Mouse (Mus musculus) heart, postnatal 25 days (tissue): ENCODE measurements around the gene Gnb1l. TPM values are rescaled to one million over a fixed set of nuclear protein-coding genes. Genes with fewer than 3 reads are reported as not detected.
"Not testable (repeated sequence)": the region's sequence is repeated elsewhere in the genome, so short reads cannot be mapped to it uniquely, and the experiment has no call there.

ENCODE experiments used
- DNase-seq: peaks from one replicate; pipeline ENCODE4 v3.0.0; 2022; ENCODE audit warnings: low spot score
- intact Hi-C: fragments of 180-260 bp; cut with DNase I; formaldehyde crosslinking; loops from one replicate; pipeline ENCODE4 v1.15.1; 2025
- total RNA-seq, 2 experiments: library from RNA; stranded (reverse); gene quantifications; 2 replicates each; pipeline ENCODE4 v1.2.3; 2021

Gene Gnb1l
- total RNA-seq, 2 experiments from 2014 or later, result 4.9 to 5.6 TPM

- DNase-seq, result no peak
Measured at GRCm38 (mm10) chr16:18480933-18481485, 17.5 kb upstream of the Gnb1l start.

GRCm38 (mm10) chr16:18482431-18482830 is 16.1 kb upstream of the Gnb1l start:
- DNase-seq, result no peak
- intact Hi-C loops, result no loop called here

More at GRCm38 (mm10) chr16:18480933-18481485, 17.5 kb upstream of the Gnb1l start:
- intact Hi-C loops, result no loop called here

DNA sequence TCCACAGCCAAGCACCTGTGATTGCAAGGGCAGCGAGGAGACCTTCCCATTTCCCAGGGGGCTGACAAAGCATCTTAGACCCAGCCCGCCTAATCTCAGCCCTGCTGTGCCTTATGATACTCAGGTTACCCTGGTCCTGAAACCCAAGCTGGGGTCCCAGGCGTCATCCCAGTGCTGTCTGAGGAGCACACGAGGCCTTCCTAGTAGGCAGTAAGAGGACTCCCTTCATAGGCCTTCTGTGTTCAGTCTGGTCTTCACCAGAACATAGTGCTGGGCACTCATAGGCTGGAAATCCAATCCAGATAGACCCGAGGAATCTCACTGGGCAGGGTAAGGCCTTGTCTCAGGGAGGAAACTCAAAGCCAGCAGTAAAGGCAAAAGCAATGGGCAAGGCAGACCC is 14.7 kb upstream of the Gnb1l start:
- no peak for DNase-seq
- intact Hi-C loops, result no loop called here

- intact Hi-C loops, result no loop called here
- no peak for DNase-seq
Measured at GRCm38 (mm10) chr16:18484386-18484785, 14.1 kb upstream of the Gnb1l start.

GRCm38 (mm10) chr16:18484794-18485435 is 13.6 kb upstream of the Gnb1l start:
- intact Hi-C loops, result no loop called here
- DNase-seq, result no peak

- DNase-seq, result no peak
- intact Hi-C loops, result no loop called here
Measured at GRCm38 (mm10) chr16:18486126-18486525, 12.4 kb upstream of the Gnb1l start.

DNA sequence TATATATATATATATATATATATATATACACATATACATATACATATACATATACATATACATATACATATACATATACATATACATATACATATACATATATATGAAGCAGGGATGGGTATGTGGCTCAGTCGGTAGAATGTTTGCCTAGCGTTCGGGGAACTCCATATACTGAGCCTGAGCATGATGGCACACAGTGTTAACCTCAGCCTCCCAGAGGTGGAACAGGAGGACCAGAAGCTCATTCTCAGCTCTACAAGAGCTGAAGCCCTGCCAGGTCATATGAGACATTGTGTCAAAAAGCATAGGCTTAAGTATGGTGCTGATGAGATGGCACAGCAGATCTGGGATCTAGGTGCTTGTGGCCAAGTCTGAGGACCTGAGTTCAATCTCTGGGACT is 8.2 kb upstream of the Gnb1l start:
- intact Hi-C loops, result no loop called here

GRCm38 (mm10) chr16:18490894-18491293 is 7.6 kb upstream of the Gnb1l start:
- DNase-seq, result no peak
- intact Hi-C loops, result no loop called here

More for the DNA sequence above, 8.2 kb upstream of the Gnb1l start:
- no peak for DNase-seq

DNA sequence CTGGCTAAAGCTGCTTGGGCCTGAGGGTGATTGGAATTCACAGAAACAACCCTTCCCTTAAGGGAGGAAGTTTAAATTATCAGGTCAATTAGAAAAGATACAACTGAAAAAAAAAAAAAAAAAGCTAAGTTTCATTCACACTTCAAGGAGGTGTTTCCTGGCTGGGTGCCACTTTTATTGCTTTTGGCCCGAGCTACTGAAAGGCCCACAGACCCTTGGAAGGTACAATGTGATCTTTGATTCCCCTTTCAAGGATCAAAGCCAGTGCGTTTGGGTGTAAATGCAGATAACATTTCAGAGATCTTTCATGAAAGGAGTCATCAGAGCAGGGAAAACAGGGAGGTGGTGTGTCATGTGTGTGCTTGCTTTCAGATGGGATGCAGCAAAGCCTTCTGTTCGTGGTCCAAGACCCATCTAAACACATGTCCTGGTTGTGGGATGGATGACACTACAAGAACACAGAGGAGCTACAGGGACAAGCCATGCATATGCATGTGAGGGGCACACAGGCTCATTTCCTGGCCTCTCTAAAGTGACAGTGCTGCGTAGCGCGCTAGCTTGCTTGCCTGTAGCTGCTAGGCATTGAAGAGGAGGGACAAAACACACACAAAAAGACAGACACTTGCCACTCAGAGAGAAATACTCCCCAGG is 523 bp upstream of the Gnb1l start:
- no peak for DNase-seq
- intact Hi-C loops, result loop anchor here (5.0 kb wide), 1 partner anchor 151 kb away; the partner anchor contains the start of genes Arvcf and Tango2

DNA sequence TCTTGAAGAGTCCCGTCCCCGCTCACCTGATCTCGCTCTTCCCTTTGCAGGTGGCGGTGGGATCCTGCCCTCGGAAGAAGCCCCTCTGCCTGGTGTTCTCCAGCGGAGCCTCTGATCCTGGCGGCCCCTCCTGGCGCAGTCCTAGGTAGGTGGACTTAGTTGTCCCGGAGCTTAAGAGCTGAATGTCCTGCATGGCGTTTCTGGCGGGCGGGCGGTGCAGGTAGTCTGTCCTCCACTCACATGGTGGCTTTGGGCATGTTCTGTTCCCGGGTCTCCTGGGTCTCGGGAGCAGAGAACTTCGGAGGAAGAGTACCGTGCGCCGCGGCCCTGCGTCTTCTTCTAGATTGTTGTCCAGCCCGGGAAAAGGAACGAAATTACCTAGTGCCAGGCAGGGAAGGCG is 483 bp downstream of the Gnb1l start:
- intact Hi-C loops, result loop anchor here (5.0 kb wide), 1 partner anchor 152 kb away; the partner anchor contains the start of genes Arvcf and Tango2
- DNase-seq, result no peak

DNA sequence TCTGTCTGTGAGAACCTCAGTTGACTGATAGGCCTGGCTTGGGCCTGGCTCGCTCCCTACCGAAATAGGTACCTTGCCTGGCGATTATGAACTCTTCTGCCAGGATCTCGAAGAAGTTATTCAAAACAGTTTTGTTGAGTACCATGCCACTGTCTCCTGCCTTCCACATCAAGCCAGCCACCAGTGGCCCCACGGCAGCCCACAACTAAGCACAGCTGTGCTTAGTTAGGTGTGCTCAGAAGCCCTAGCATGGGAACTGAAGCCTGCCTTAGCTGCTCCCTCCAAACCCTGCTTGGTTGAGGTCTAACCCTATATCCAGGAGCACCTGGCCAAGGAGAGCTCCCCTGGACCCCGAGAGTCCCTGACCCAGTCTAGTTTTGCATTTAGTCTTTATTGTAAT is 3.0 kb downstream of the Gnb1l start:
- DNase-seq, result no peak
- intact Hi-C loops, result no loop called here

DNA sequence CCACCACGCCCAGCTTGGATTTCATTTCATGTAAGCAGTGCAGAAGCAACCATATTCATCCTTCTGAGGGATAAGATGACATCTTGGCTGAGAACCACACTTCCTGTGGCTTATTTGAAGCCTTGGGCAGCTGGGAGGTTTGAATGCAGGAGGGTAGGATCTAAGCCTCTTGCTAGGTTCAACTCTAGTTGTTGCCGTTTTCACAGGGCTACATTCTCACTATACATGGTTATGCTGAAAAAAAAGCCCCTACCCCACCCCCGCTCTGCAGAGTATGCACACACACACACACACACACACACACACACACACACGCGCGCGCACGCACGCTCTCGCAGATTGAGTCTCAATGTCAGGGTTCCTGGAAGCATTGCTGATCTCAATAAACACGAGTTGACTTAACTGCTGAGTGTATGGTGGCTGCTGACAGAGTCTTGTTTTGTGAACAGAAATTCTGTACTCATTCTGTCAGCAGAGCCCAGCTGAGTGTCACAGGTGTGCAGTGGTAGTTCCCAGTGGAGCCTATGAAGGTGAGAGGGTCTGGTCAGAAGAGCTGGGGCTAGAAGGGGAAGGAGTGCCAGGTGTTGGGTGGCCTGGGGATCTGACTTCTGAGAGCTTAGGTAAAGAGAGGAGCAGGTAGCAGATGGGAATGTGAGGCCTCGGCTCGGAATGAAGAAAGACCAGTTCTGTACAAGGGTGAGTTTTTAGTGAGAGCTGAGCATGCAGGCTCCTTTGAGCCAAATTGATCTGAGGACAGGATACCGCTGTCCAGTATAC is 5.2 kb downstream of the Gnb1l start:
- intact Hi-C loops, result no loop called here
- no peak for DNase-seq

DNA sequence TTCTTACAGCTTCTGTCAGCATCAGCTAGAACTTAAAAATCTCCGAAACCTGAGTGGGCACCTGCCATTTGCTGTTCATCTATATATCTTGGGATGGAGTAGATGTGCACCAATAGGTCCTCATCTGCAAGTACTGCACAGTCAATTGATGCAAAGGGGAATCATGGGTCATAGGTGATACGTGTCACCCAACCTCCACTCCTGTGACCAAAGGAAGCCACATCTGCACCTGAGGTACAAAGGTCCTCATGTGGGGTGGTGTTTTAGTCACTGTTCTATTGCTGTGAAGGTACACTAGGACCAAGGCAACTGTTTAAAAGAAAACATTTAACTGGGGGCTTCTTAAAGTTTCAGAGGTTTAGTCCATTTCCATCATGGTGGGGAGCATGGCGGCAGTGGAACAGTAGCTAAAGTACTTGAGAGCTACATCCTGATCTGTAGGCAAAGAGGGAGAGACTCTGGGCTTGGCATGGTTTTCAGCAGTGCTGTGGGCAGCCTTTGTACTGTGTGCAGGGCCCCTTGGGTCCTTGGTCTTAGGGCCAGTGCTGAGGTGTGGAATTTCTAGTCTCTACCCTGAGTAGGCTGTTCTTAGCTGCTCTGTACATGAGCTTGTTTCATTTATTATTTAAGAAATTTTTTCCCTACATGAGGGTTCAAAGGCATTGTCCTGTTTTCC is 8.1 kb downstream of the Gnb1l start:
- intact Hi-C loops, result no loop called here
- no peak for DNase-seq

- no peak for DNase-seq
- intact Hi-C loops, result no loop called here
Measured at GRCm38 (mm10) chr16:18507200-18507549, 8.7 kb downstream of the Gnb1l start.

DNA sequence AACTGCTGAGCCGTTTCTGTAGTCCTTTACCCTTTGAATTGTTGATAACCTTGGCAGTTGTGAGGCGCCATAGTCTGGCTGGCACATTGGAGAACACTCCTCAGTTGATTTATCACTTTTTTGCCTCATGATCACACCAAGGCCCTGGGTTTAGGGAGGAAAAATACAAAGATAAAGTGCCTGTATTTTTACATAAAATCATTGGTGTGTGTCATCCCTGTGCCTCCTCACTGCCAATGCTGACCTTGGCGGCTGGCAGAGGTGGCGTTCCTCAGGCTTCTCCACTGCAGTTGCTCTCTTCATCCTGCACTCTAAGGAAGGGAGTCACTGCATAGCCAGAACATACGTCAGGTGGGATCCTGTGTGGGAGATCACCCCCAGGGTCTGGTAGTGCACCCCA is 13.2 kb downstream of the Gnb1l start:
- intact Hi-C loops, result no loop called here

DNA sequence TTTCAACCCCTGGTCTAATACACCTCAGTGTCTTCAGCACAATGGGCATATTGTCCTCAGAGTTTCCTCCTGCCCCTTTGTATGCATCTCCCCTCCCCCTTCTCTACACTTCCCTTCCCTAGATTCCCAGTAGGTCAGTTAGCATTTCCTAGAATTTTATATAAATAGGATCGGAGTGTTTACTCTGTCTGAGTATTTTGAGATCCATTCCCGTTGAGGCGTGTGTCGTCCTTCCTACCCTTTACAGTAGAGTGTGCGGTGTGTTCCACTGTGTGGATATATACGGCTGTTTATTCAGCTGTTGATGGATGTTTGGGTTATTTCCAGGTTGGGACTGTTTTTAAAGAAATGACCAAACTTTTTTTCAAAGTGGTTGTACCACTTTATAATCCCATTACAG is 15.0 kb downstream of the Gnb1l start:
- intact Hi-C loops, result no loop called here
- no peak for DNase-seq

More for the DNA sequence above, 13.2 kb downstream of the Gnb1l start:
- no peak for DNase-seq

DNA sequence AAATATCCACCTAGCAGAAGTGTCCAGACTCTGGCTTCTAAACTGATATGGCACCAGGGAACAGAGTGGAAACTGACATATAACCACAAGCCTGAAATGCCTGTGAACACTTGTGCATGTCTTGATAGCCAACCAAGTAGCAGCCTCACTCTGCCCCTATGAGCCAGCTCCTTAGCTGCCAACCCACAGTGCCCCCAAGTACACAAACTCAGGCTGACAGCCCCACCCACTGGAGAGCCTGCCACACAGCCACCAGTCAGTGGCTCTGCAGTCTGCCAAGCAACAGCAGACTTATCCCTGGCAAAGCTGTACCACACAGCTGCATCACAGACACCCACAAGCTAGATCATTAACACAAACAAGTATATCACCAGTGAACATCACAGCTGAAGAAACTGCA is 19.6 kb downstream of the Gnb1l start:
- intact Hi-C loops, result loop anchor here (5.0 kb wide), 1 partner anchor 76 kb away; no protein-coding TSS in a partner anchor
- DNase-seq, result no peak

DNA sequence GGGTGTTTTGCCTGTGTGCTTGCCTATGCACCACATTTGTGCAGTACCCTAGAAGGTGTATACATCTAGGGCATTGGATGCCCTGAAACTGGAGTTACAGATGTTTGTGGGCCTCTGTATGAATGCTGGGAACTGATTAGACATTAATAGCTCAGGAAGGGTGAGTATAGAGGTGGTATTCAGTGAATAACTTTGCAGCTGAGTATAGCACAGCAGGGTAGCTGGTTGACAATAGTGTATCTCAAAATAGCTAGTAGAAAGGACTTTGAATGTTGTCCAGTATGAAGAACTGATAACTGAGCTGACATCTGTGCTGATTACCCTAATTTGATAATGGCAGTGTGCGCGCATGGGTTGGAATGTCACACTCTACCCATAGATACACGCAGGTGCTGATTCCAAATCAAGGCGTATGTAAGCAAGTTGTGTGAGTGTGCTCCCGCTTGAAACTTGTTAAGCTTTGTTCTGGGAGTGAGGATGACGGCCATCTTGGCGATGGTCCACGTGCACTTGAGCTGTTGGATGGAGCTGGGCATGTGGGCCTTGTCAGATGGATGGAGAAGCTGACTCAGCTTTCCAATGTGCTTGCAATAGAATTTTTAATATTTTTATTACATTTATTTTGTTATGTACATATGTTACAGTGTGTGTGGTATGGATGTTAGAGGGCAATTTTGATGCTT is 25.2 kb downstream of the Gnb1l start:
- no peak for DNase-seq
- intact Hi-C loops, result no loop called here

DNA sequence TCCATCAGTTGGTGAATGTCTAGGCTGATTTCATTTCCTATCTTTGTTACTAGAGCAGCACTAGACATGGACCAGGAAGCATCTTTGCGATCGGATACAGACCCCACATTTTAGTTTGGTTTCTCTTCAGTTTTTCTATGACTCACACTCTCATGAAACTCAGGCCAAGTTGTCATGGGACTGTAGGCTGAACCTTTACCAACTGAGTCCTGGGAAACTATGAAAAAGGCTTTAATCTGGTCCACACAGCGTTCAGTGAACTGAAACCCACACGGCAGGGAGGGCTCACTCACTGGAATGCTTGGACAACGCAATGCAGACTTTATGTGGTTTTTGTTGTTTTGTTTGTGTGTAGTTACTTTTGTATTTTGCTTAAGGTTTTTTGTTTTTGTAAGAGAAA is 30.1 kb downstream of the Gnb1l start:
- intact Hi-C loops, result no loop called here
- DNase-seq, result no peak

GRCm38 (mm10) chr16:18533061-18533460 is 34.5 kb downstream of the Gnb1l start:
- DNase-seq, intact Hi-C loops: not testable (repeated sequence)
